Mouse (Mus musculus) limb, embryonic 11.5 days (tissue): Measurements from ENCODE around the gene Uhrf1bp1. TPM values are rescaled to one million over a fixed set of nuclear protein-coding genes. Genes with fewer than 3 reads are reported as not detected.

Source experiments
- ATAC-seq: fragments of 200-750 bp; cut with Nextera tagmentation; 2 replicates; pipeline ENCODE4 v1.8.0; 2017; ENCODE audit warnings: low read depth; ENCODE audit not compliant: insufficient number of reproducible peaks, low FRiP score, low TSS enrichment
- DNase-seq: peaks from one replicate; pipeline ENCODE4 v3.0.0-alpha.2; 2015; ENCODE audit warnings: low spot score
- H3K27ac ChIP-seq: fragments of 300-500 bp; sonication (generic); replicated peaks from 2 replicates; pipeline ENCODE4 v1.5.1; 2014; ENCODE audit warnings: low read depth, mild to moderate bottlenecking, low read length
- H3K27me3 ChIP-seq: fragments of 300-500 bp; sonication (generic); 2 replicates; pipeline ENCODE4 v1.6.1; 2014; ENCODE audit warnings: mild to moderate bottlenecking, low read length, mixed read lengths; ENCODE audit not compliant: control insufficient read depth, insufficient read depth
- H3K36me3 ChIP-seq: fragments of 300-500 bp; sonication (generic); 2 replicates; pipeline ENCODE4 v1.6.1; 2014; ENCODE audit warnings: mild to moderate bottlenecking, low read length, moderate library complexity, mixed read lengths; ENCODE audit not compliant: control insufficient read depth, insufficient read depth
- H3K4me1 ChIP-seq: fragments of 300-500 bp; sonication (generic); 2 replicates; pipeline ENCODE4 v1.6.1; 2014; ENCODE audit warnings: low read length, mixed read lengths; ENCODE audit not compliant: control insufficient read depth, insufficient read depth
- H3K4me2 ChIP-seq: fragments of 300-500 bp; sonication (generic); 2 replicates; pipeline ENCODE4 v1.6.1; 2014; ENCODE audit warnings: low read depth, mild to moderate bottlenecking, moderate library complexity; ENCODE audit not compliant: severe bottlenecking
- H3K4me3 ChIP-seq: fragments of 300-500 bp; sonication (generic); 2 replicates; pipeline ENCODE4 v1.5.1; 2014; ENCODE audit warnings: low read depth, low read length
- H3K9ac ChIP-seq: fragments of 300-500 bp; sonication (generic); 2 replicates; pipeline ENCODE4 v1.6.1; 2014; ENCODE audit warnings: mild to moderate bottlenecking, low read length
- H3K9me3 ChIP-seq: fragments of 300-500 bp; sonication (generic); 2 replicates; pipeline ENCODE4 v1.6.1; 2016; ENCODE audit warnings: low read length; ENCODE audit not compliant: control insufficient read depth
- WGBS: fragments of 180-500 bp; shearing (Covaris S2); extraction: QIAGEN DNeasy Blood & Tissue Kit; methylation state at CpG from one replicate; pipeline ENCODE4 v1.1.7; 2014; 5-methylcytosine and 5-hydroxymethylcytosine counted together
- polyA plus RNA-seq: library from polyadenylated mRNA; unstranded; fragments of >200 nt; fragmentation: Nextera tagmentation; extraction: Ambion mirVana; gene quantifications from 2 replicates; pipeline ENCODE4 v1.2.1, GENCODE M21; 2014

Gene Uhrf1bp1
- polyA plus RNA-seq, 1 experiment from 2014 or later: 8.2 TPM

GRCm38 (mm10) chr17:27911371-27911770 is 55.1 kb downstream of the Uhrf1bp1 start:
- H3K36me3 ChIP-seq: no peaks in the 10 kb centered on the region
- H3K27ac ChIP-seq: no peak overlapping the region
- no peak for ATAC-seq
- H3K4me1 ChIP-seq: peaks cover 5% of the 10 kb centered on the region; the same call in 1 of the 2 replicates
- no peak for DNase-seq
- no peak overlapping the region for H3K4me2 ChIP-seq
- H3K4me3 ChIP-seq: no peak overlapping the region
- 86% methylated on average over 7 of the region's 7 CpGs for WGBS
- H3K27me3 ChIP-seq: no peaks in the 10 kb centered on the region
- no peak overlapping the region; the same call in 1 of the 2 replicates for H3K9ac ChIP-seq
- no peaks in the 10 kb centered on the region for H3K9me3 ChIP-seq

- Histone ChIP-seq H3K27ac (no peak overlapping the region), H3K4me1 (peaks cover 4% of the 10 kb centered on the region; the same call in 1 of the 2 replicates), H3K27me3 (no peaks in the 10 kb centered on the region), H3K36me3 (no peaks in the 10 kb centered on the region), H3K9ac (no peak overlapping the region), H3K9me3 (no peaks in the 10 kb centered on the region), H3K4me2 (no peak overlapping the region), H3K4me3 (no peak overlapping the region)
- DNase-seq (no peak), ATAC-seq (no peak)
- 76% methylated on average over 4 of the region's 4 CpGs for whole genome bisulfite sequencing
Measured at GRCm38 (mm10) chr17:27914742-27915141, 58.5 kb downstream of the Uhrf1bp1 start.

GRCm38 (mm10) chr17:27916366-27916765 is 60.1 kb downstream of the Uhrf1bp1 start:
- Histone ChIP-seq H3K4me2 (no peak overlapping the region), H3K27ac (no peak overlapping the region), H3K27me3 (no peaks in the 10 kb centered on the region), H3K4me3 (no peak overlapping the region), H3K4me1 (no peaks in the 10 kb centered on the region), H3K9me3 (no peaks in the 10 kb centered on the region), H3K36me3 (no peaks in the 10 kb centered on the region), H3K9ac (no peak overlapping the region)
- WGBS: 72% methylated on average over 4 of the region's 4 CpGs
- ATAC-seq (no peak), DNase-seq (no peak)

- Histone ChIP-seq H3K4me3 (no peak overlapping the region), H3K9ac (no peak overlapping the region), H3K36me3 (no peaks in the 10 kb centered on the region), H3K4me1 (no peaks in the 10 kb centered on the region), H3K4me2 (no peak overlapping the region), H3K27me3 (no peaks in the 10 kb centered on the region), H3K27ac (no peak overlapping the region), H3K9me3 (no peaks in the 10 kb centered on the region)
- 94% methylated on average over 4 of the region's 4 CpGs for WGBS
- no peak for DNase-seq
- no peak for ATAC-seq
Measured at GRCm38 (mm10) chr17:27920676-27921075, 64.4 kb downstream of the Uhrf1bp1 start.

- H3K9me3 ChIP-seq: no peaks in the 10 kb centered on the region
- H3K4me2 ChIP-seq: no peak overlapping the region
- H3K4me1 ChIP-seq: no peaks in the 10 kb centered on the region
- H3K4me3 ChIP-seq: no peak overlapping the region
- ATAC-seq: no peak
- DNase-seq: no peak
- H3K27me3 ChIP-seq: no peaks in the 10 kb centered on the region
- 77% methylated on average over 11 of the region's 11 CpGs for WGBS
- no peak overlapping the region for H3K9ac ChIP-seq
- no peak overlapping the region for H3K27ac ChIP-seq
- no peaks in the 10 kb centered on the region for H3K36me3 ChIP-seq
Measured at GRCm38 (mm10) chr17:27922174-27922712, 66.0 kb downstream of the Uhrf1bp1 start.

- Histone ChIP-seq H3K36me3 (no peaks in the 10 kb centered on the region), H3K27ac (no peak overlapping the region), H3K4me3 (no peak overlapping the region), H3K4me1 (no peaks in the 10 kb centered on the region), H3K9ac (no peak overlapping the region), H3K9me3 (no peaks in the 10 kb centered on the region), H3K27me3 (no peaks in the 10 kb centered on the region), H3K4me2 (no peak overlapping the region)
- DNase-seq (no peak), ATAC-seq (no peak)
- 91% methylated on average over 4 of the region's 4 CpGs for WGBS
Measured at GRCm38 (mm10) chr17:27925054-27925453, 68.8 kb downstream of the Uhrf1bp1 start.

GRCm38 (mm10) chr17:27925504-27925903 is 69.3 kb downstream of the Uhrf1bp1 start:
- DNase-seq: no peak
- Histone ChIP-seq H3K9ac (no peak overlapping the region), H3K27ac (no peak overlapping the region), H3K36me3 (no peaks in the 10 kb centered on the region), H3K27me3 (no peaks in the 10 kb centered on the region), H3K4me2 (no peak overlapping the region), H3K4me1 (no peaks in the 10 kb centered on the region), H3K4me3 (no peak overlapping the region), H3K9me3 (no peaks in the 10 kb centered on the region)
- 76% methylated on average over 7 of the region's 7 CpGs for WGBS
- no peak for ATAC-seq

- ATAC-seq: no peak
Measured at GRCm38 (mm10) chr17:27930291-27930690, 74.0 kb downstream of the Uhrf1bp1 start.

GRCm38 (mm10) chr17:27931826-27932225 is 75.6 kb downstream of the Uhrf1bp1 start:
- 87% methylated on average over 4 of the region's 4 CpGs for WGBS
- no peak for ATAC-seq
- no peak for DNase-seq
- H3K27ac ChIP-seq: no peak overlapping the region
- H3K4me2 ChIP-seq: no peak overlapping the region
- no peak overlapping the region for H3K9ac ChIP-seq
- H3K36me3 ChIP-seq: no peaks in the 10 kb centered on the region
- no peaks in the 10 kb centered on the region for H3K9me3 ChIP-seq
- no peaks in the 10 kb centered on the region for H3K27me3 ChIP-seq
- H3K4me3 ChIP-seq: no peak overlapping the region
- 0 out of 2 replicates have a peak, but pooled peaks cover 3% of the 10 kb centered on the region for H3K4me1 ChIP-seq

More at GRCm38 (mm10) chr17:27930291-27930690, 74.0 kb downstream of the Uhrf1bp1 start:
- no peak overlapping the region for H3K9ac ChIP-seq
- DNase-seq: no peak
- no peaks in the 10 kb centered on the region for H3K27me3 ChIP-seq
- H3K4me2 ChIP-seq: no peak overlapping the region
- H3K4me3 ChIP-seq: no peak overlapping the region
- 87% methylated on average over 5 of the region's 5 CpGs for WGBS
- H3K36me3 ChIP-seq: no peaks in the 10 kb centered on the region
- H3K9me3 ChIP-seq: no peaks in the 10 kb centered on the region
- no peak overlapping the region for H3K27ac ChIP-seq
- no peaks in the 10 kb centered on the region for H3K4me1 ChIP-seq
